Mouse (Mus musculus): ENCODE measurements around the gene Thumpd1.

DNA sequence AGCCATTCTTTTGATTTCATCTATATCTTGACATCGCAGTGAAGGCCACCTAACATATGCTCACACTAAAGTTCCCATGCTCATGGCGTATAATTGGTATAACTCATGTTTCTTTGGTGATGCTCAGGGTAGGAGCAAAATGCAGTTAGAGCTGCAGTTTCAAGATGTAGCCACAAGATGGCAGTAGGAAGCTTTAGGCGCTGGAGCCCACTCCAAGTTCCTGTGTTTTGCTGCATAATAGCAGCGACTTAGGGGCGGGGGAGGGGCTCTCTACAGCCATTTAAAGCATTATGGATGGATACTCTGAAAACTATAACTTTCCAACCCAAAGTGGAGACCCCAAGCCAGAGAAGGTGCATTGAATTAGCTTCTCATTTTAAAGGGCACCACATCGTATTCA, 47.1 kb downstream of the Thumpd1 start:
- no peak for TF ChIP-seq CTCF (IDR thresholded peaks at IDR 0.05; ENCODE audit: borderline replicate concordance, control insufficient read depth, extremely low read depth, insufficient read depth, low read length, poor library complexity)
- TF ChIP-seq POLR2A (IDR thresholded peaks at IDR 0.05; ENCODE audit: control insufficient read depth, extremely low read depth, insufficient read depth, low read length, poor library complexity) = no peak
